Mouse (Mus musculus) small intestine, adult 2 months (tissue): ENCODE results near the gene Fam83d.

ENCODE experiments used
- CTCF ChIP-seq: fragments of 200-500 bp; IDR thresholded peaks from 2 replicates; pipeline ENCODE4 v1.5.1; 2012; ENCODE audit warnings: low read depth, mild to moderate bottlenecking, control low read depth, inconsistent platforms, low read length, moderate library complexity, mixed read lengths; ENCODE audit not compliant: insufficient replicate concordance, insufficient read length; ENCODE audit errors: extremely low read depth
- POLR2A ChIP-seq: fragments of 200-500 bp; IDR thresholded peaks from 2 replicates; pipeline ENCODE4 v1.6.1; 2012; ENCODE audit warnings: low read depth, mild to moderate bottlenecking, control low read depth, inconsistent platforms, low read length, moderate library complexity

- TF ChIP-seq CTCF: no peak
- TF ChIP-seq POLR2A: no peak
Observed at GRCm38 (mm10) chr2:158741011-158741501, 26.8 kb upstream of the Fam83d start.
